Mouse (Mus musculus): ENCODE results near the gene Tradd.

Tradd gene

DNA sequence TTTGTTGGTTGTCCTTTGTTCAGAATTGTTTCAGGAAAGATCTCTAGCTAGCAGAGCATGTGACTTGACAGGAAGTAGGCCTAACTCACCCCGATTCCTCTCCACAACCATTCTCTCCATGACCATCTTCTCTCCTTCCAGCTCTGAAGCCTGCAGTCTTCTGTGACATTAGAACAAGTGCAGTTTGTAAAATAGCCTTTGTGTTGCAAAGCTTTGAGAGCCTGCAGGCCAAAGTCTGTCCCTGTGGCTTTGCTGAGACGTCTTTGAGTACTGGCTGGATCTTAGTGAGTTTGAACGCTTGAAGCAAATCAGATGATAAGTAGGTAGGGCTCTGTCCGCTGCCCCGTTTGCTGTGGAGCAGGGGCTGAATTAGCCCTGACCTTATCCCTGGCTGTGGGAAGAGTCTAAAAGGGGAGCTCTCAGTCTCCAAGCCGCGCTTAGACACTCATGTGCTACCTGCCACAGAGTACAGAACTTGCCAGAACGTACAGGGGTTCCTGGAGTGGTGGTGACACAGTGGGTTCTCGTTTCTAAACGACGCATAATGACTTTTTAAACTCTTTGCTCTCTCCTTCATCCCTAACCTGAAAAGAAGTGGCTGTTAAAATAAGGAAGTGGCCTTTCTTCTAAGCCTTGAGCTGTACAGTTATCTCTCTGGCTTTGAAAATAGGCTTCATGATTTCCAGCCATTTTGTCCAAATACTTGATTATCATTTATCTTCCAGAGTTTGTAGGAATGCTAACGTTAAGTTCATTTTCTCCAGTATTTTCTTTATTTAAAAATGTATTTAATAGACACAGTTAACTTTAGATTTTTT is 32.7 kb downstream of the Tradd start:
- TF ChIP-seq NANOG (IDR thresholded peaks at IDR 0.05; ENCODE audit: borderline replicate concordance, low read length) (peak; percentile 14; the same call in 1 of the 2 replicates), CTCF (conservative IDR thresholded peaks at IDR 0.05; ENCODE audit: low read length) (no peak)

DNA sequence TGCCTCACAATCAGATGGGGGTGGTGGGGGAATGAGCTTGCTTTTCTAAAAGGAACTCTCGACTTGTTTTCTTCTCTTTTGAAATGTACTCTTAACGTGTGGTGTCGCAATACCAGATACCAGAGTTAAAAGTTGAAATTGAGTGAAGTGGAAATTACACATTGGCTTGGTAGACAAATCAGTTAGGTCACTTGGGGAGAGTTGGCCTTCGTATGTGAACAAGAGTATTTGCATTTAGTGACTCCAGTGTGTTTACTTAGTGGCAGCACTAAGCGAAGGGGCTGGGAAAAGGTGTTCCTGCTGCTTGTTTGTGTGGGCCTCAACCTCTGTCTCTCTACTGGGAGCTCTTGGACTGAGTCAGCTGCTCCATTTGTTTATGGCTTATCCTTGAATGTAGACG is 38.5 kb downstream of the Tradd start:
- H3K4me1 ChIP-seq (replicated peaks; ENCODE audit: low read depth, low read length): peaks cover 73% of the 10 kb centered on the region
- H3K4me3 ChIP-seq (replicated peaks; ENCODE audit: low read length): peak overlapping the region; percentile 98
- H3K27me3 ChIP-seq (ENCODE audit: insufficient read depth, low read length): no peaks in the 10 kb centered on the region
- H3K36me3 ChIP-seq (ENCODE audit: insufficient read depth, low read length): peaks cover 19% of the 10 kb centered on the region
- no peak for TF ChIP-seq CTCF (conservative IDR thresholded peaks at IDR 0.05; ENCODE audit: low read length)
- TF ChIP-seq POU5F1 (IDR thresholded peaks at IDR 0.05; ENCODE audit: borderline replicate concordance, low read length): no peak
- no peak for TF ChIP-seq NANOG (IDR thresholded peaks at IDR 0.05; ENCODE audit: borderline replicate concordance, low read length)
- H3K9me3 ChIP-seq (ENCODE audit: low read length): no peaks in the 10 kb centered on the region

More for the DNA sequence above, 32.7 kb downstream of the Tradd start:
- Histone ChIP-seq H3K36me3 (ENCODE audit: insufficient read depth, low read length) (peaks cover 49% of the 10 kb centered on the region), H3K4me1 (replicated peaks; ENCODE audit: low read depth, low read length) (peaks cover 97% of the 10 kb centered on the region), H3K9me3 (ENCODE audit: low read length) (no peaks in the 10 kb centered on the region), H3K4me3 (replicated peaks; ENCODE audit: low read length) (peak overlapping the region; percentile 46), H3K27me3 (ENCODE audit: insufficient read depth, low read length) (no peaks in the 10 kb centered on the region)

DNA sequence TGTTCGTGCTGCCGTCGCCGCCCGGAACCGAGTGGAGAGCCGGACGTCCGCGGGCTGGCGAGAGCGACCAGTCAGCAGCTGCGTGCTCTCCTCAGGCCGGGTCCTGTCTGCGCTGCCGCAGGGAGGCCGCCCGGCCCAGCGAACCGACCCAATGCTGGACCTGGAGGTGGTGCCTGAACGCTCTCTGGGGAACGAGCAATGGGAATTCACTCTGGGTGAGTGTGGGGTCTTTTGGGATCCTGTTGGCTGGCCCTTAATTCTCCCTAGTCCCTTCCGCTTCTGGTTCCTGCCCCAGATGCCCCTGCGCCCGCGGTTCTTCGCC is 39.2 kb downstream of the Tradd start:
- Histone ChIP-seq H3K4me3 (replicated peaks; ENCODE audit: low read length) (peak overlapping the region; percentile 98), H3K27me3 (ENCODE audit: insufficient read depth, low read length) (no peaks in the 10 kb centered on the region), H3K4me1 (replicated peaks; ENCODE audit: low read depth, low read length) (peaks cover 66% of the 10 kb centered on the region), H3K36me3 (ENCODE audit: insufficient read depth, low read length) (peaks cover 19% of the 10 kb centered on the region), H3K9me3 (ENCODE audit: low read length) (no peaks in the 10 kb centered on the region)
- TF ChIP-seq CTCF (conservative IDR thresholded peaks at IDR 0.05; ENCODE audit: low read length) (no peak), NANOG (IDR thresholded peaks at IDR 0.05; ENCODE audit: borderline replicate concordance, low read length) (no peak), POU5F1 (IDR thresholded peaks at IDR 0.05; ENCODE audit: borderline replicate concordance, low read length) (no peak)

DNA sequence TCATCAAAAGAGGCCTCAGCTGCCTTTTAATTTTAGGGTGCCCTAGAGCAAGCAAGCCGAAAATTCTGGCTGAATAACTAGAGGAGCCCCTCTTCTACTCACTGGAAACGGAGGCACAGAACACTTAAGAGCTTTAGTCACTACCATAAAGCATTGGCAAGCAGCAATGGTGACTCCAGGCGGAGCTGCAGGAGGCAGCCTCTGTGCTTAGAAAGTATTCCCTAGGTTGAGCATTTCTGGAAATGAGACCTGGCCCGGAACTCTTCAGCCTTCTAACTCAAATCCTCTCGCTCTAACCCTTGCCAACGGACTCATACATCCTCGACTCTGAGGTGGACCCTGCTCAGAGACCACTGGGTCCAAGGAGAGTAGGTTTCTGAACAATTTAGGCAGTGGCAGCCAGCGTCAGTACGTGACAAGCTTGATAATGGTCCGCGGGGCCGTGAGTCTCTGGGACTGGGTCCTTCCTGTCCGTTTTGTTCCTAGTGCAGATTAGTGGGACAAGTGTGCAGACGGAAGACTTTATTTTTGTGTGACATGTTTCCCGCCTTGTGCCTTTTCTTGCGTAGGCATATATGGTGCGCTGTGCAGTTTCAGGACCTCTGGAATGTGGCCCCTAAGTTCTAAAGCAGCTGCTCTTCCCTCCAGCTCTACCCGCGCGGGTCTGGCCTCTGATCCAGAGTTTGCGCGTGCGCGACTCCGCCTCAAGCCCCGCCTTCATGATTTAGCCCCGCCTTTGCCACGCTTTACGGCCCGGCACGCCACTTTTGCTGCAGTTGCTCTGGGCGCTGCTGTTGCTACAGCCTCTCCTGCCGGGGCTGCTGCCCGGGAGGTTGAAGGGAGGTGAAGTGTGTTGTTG is 39.8 kb downstream of the Tradd start, which contains the start of gene D230025D16Rik:
Gene D230025D16Rik (plus strand): TSS at position 733 of the 859 bp plus-strand sequence.
- peaks cover 60% of the 10 kb centered on the region for H3K4me1 ChIP-seq (replicated peaks; ENCODE audit: low read depth, low read length)
- no peaks in the 10 kb centered on the region for H3K9me3 ChIP-seq (ENCODE audit: low read length)
- H3K36me3 ChIP-seq (ENCODE audit: insufficient read depth, low read length): peaks cover 19% of the 10 kb centered on the region
- peak within 1 kb of the TSS; percentile 98 for H3K4me3 ChIP-seq (replicated peaks; ENCODE audit: low read length)
- H3K27me3 ChIP-seq (ENCODE audit: insufficient read depth, low read length): no peaks in the 10 kb centered on the region
- TF ChIP-seq POU5F1 (IDR thresholded peaks at IDR 0.05; ENCODE audit: borderline replicate concordance, low read length) (no peak), NANOG (IDR thresholded peaks at IDR 0.05; ENCODE audit: borderline replicate concordance, low read length) (no peak), CTCF (conservative IDR thresholded peaks at IDR 0.05; ENCODE audit: low read length) (no peak)

DNA sequence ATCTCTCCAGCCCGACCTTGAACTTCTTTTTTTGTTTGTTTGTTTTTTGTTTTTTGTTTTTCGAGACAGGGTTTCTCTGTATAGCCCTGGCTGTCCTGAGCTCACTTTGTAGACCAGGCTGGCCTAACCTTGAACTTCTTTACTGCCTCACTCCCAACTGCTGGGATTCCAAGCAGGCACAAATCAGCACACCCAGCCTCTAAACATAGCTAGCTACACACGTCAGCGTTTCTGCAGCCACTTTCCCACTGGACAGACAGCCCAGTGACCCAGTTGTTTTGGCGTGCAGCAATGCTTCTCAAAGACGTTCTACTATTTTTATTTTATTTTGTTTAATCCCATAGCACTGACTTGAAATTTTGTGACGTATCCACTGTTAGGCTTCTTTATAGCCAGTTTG is 40.6 kb downstream of the Tradd start:
- no peaks in the 10 kb centered on the region for H3K27me3 ChIP-seq (ENCODE audit: insufficient read depth, low read length)
- peaks cover 53% of the 10 kb centered on the region for H3K4me1 ChIP-seq (replicated peaks; ENCODE audit: low read depth, low read length)
- H3K9me3 ChIP-seq (ENCODE audit: low read length): no peaks in the 10 kb centered on the region
- peak overlapping the region; percentile 98 for H3K4me3 ChIP-seq (replicated peaks; ENCODE audit: low read length)
- peaks cover 11% of the 10 kb centered on the region; the same call in 1 of the 2 replicates for H3K36me3 ChIP-seq (ENCODE audit: insufficient read depth, low read length)
- TF ChIP-seq CTCF (conservative IDR thresholded peaks at IDR 0.05; ENCODE audit: low read length): no peak
- TF ChIP-seq POU5F1 (IDR thresholded peaks at IDR 0.05; ENCODE audit: borderline replicate concordance, low read length): no peak
- no peak for TF ChIP-seq NANOG (IDR thresholded peaks at IDR 0.05; ENCODE audit: borderline replicate concordance, low read length)

DNA sequence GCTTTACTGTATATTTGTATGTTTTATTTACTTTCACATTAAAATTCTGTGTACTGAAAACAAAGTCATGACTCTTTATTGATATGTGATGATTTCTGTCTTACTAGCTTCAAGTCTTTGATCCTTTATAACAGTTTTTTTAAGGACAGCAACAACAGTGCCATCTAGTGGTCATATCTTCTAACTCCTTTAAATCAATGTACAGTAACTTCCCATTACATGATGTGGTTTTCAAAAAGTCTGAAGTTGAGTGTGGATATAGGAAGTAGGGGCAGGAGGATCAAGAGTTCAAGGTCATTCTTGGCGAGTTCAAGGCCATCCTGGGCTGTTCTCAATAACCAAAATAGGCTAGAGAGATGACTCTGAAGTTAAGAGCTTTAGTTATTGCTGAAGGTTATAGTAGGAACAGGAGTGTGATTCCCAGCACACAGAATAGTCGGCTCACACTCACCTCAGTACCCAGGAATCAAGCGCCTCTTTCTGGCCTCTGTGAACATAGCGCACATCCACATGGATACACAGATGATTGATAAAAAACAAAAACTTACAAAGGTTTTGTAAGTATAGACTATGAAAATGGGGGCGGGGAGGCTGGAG is 46.4 kb downstream of the Tradd start:
- Histone ChIP-seq H3K9me3 (ENCODE audit: low read length) (no peaks in the 10 kb centered on the region), H3K36me3 (ENCODE audit: insufficient read depth, low read length) (0 out of 2 replicates have a peak, but pooled peaks cover 5% of the 10 kb centered on the region), H3K27me3 (ENCODE audit: insufficient read depth, low read length) (no peaks in the 10 kb centered on the region), H3K4me3 (replicated peaks; ENCODE audit: low read length) (no peak overlapping the region), H3K4me1 (replicated peaks; ENCODE audit: low read depth, low read length) (peaks cover 7% of the 10 kb centered on the region)
- TF ChIP-seq POU5F1 (IDR thresholded peaks at IDR 0.05; ENCODE audit: borderline replicate concordance, low read length) (no peak), CTCF (conservative IDR thresholded peaks at IDR 0.05; ENCODE audit: low read length) (peak; percentile 58), NANOG (IDR thresholded peaks at IDR 0.05; ENCODE audit: borderline replicate concordance, low read length) (no peak)

DNA sequence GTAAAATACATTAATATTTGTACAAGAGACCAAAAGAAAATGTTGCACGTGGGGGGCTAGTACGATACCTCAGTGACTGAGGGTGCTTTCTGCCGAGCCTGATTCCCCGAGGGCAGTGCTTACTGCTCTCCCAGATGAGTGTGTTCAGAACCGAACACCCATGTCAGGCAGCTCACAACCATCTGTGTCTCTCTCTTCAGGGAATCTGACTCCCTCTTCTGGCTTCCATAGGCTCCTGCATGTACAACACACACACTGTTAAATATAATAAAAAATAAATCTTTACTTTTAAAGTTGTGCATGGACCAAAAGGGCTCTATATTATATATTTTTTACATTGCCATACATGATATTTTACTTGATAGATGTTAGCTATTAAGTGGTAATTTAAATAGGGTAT is 50.3 kb downstream of the Tradd start:
- H3K9me3 ChIP-seq (ENCODE audit: low read length): no peaks in the 10 kb centered on the region
- no peak overlapping the region for H3K4me3 ChIP-seq (replicated peaks; ENCODE audit: low read length)
- TF ChIP-seq POU5F1 (IDR thresholded peaks at IDR 0.05; ENCODE audit: borderline replicate concordance, low read length): no peak
- TF ChIP-seq CTCF (conservative IDR thresholded peaks at IDR 0.05; ENCODE audit: low read length): peak; percentile 8; the same call in 1 of the 2 replicates
- peaks cover 7% of the 10 kb centered on the region for H3K4me1 ChIP-seq (replicated peaks; ENCODE audit: low read depth, low read length)
- 0 out of 2 replicates have a peak, but pooled peaks cover 5% of the 10 kb centered on the region for H3K36me3 ChIP-seq (ENCODE audit: insufficient read depth, low read length)
- H3K27me3 ChIP-seq (ENCODE audit: insufficient read depth, low read length): no peaks in the 10 kb centered on the region
